Comparison of ENCODE assay signal across 22 mouse cellular contexts in genomic region chr12:50764457-50764856, GRCm38 (mm10).
DNase-seq lines count a peak whose midpoint lies in the region; ATAC-seq lines count a peak whose summit lies in the region.
"Had no signal": no experiment of that assay in that cellular context is flagged by ENCODE, and none has a peak within 500 bp of the region (broad histone marks: within the 10 kb centered on the region; RNA-seq: fewer than 3 reads in every experiment).

No protein-coding gene starts in this region.

- no peaks in the 10 kb centered on the region for H3K27me3 ChIP-seq in forebrain, embryonic 14.5 days (replicated peaks; ENCODE audit: control insufficient read depth, insufficient read depth, low read length)
- no peaks in the 10 kb centered on the region for H3K27me3 ChIP-seq in forebrain, embryonic 10.5 days (ENCODE audit: poor library complexity, severe bottlenecking)
- H3K27me3 ChIP-seq: liver, embryonic 15.5 days; lung, embryonic 15.5 days; megakaryocyte, embryonic 14.5 days; midbrain, embryonic 13.5 days had no signal

- WGBS in forebrain, embryonic 14.5 days, result 65% methylated on average over 2 of the region's 2 CpGs
- WGBS in forebrain, embryonic 10.5 days, result 82% methylated on average over 2 of the region's 2 CpGs

- H3K4me2 ChIP-seq in forebrain, embryonic 14.5 days (ENCODE audit: low read length), result no peak overlapping the region
- H3K4me2 ChIP-seq: hindbrain, embryonic 14.5 days; liver, embryonic 15.5 days; lung, embryonic 15.5 days; midbrain, embryonic 13.5 days had no signal

- H3K36me3 ChIP-seq in forebrain, embryonic 14.5 days (ENCODE audit: control insufficient read depth, insufficient read depth, low read length), result no peaks in the 10 kb centered on the region
- H3K36me3 ChIP-seq in forebrain, embryonic 10.5 days (replicated peaks), result no peaks in the 10 kb centered on the region
- H3K36me3 ChIP-seq: heart, embryonic 10.5 days; limb, embryonic 10.5 days; liver, embryonic 15.5 days; lung, embryonic 15.5 days; midbrain, embryonic 13.5 days had no signal

- ATAC-seq in forebrain, embryonic 14.5 days, result no peak
- ATAC-seq: midbrain, embryonic 13.5 days had no signal

- H3K9ac ChIP-seq in forebrain, embryonic 14.5 days (ENCODE audit: low read length), result no peak overlapping the region
- H3K9ac ChIP-seq: hindbrain, embryonic 14.5 days; liver, embryonic 15.5 days; lung, embryonic 15.5 days; midbrain, embryonic 13.5 days had no signal

- H3K4me3 ChIP-seq in forebrain, embryonic 14.5 days (ENCODE audit: low read depth, low read length), result no peak overlapping the region
- H3K4me3 ChIP-seq in forebrain, embryonic 10.5 days, result no peak overlapping the region
- H3K4me3 ChIP-seq: heart, embryonic 10.5 days; limb, embryonic 10.5 days; liver, embryonic 15.5 days; lung, embryonic 15.5 days; megakaryocyte, embryonic 14.5 days; midbrain, embryonic 13.5 days had no signal

- no peak overlapping the region for H3K27ac ChIP-seq in forebrain, embryonic 14.5 days (ENCODE audit: low read depth, low read length)
- H3K27ac ChIP-seq in forebrain, embryonic 10.5 days, result no peak overlapping the region
- H3K27ac ChIP-seq: heart, embryonic 10.5 days; hindbrain, embryonic 14.5 days; kidney, postnatal 0 days; limb, embryonic 10.5 days; liver, embryonic 15.5 days; lung, embryonic 15.5 days; midbrain, embryonic 13.5 days had no signal

- H3K9me3 ChIP-seq in forebrain, embryonic 14.5 days (replicated peaks; ENCODE audit: control insufficient read depth, low read length), result no peaks in the 10 kb centered on the region
- no peaks in the 10 kb centered on the region for H3K9me3 ChIP-seq in forebrain, embryonic 10.5 days
- H3K9me3 ChIP-seq: heart, embryonic 10.5 days; limb, embryonic 10.5 days; liver, embryonic 15.5 days; lung, embryonic 15.5 days; midbrain, embryonic 13.5 days had no signal

- no peaks in the 10 kb centered on the region for H3K4me1 ChIP-seq in forebrain, embryonic 14.5 days (ENCODE audit: control insufficient read depth, insufficient read depth, low read length)
- peaks cover 4% of the 10 kb centered on the region; the same call in 1 of the 2 replicates for H3K4me1 ChIP-seq in forebrain, embryonic 10.5 days
- H3K4me1 ChIP-seq: heart, embryonic 10.5 days; liver, embryonic 15.5 days; lung, embryonic 15.5 days; megakaryocyte, embryonic 14.5 days; midbrain, embryonic 13.5 days had no signal

- peak; percentile 22 for DNase-seq in forebrain, embryonic 14.5 days (ENCODE audit: low spot score)
- DNase-seq in forebrain, embryonic 10.5 days (ENCODE audit: extremely low spot score, low spot score), result no peak
- DNase-seq in right cerebral cortex, adult 18-20 months, result peak; percentile 61
- DNase-seq in right cerebral cortex, postnatal 4 days, result no peak
- peak; percentile 25 to 58 for DNase-seq in left cerebral cortex, adult 9 months (ENCODE audit: low spot score in 2 of 2)
- no peak for DNase-seq in natural killer cell, adult 2 months (ENCODE audit: low spot score in 2 of 2)
- DNase-seq in heart, adult 9 months (ENCODE audit: low spot score in 2 of 2), result no peak
- DNase-seq: adrenal gland, postnatal 10 days; cerebellum, adult 9-10 months; heart, postnatal 4 days; kidney, adult 2 months; liver; lung, postnatal 36 days; thymus, postnatal 25 days had no signal

Comparison
In these comparisons a context has a peak if more than half of its experiments do, and no peak if none do; other contexts are left out.
1. DNase-seq: peak in forebrain, embryonic 14.5 days (single experiment), right cerebral cortex, adult 18-20 months (single experiment) and left cerebral cortex, adult 9 months (2 of 2); none in forebrain, embryonic 10.5 days (single experiment), right cerebral cortex, postnatal 4 days (single experiment), natural killer cell, adult 2 months (0 of 2) and heart, adult 9 months (0 of 2).